Mouse (Mus musculus) brain, adult 2 months (tissue): Measurements from ENCODE around the gene Ptger3.

Source experiments
- DNase-seq: peaks from one replicate; pipeline ENCODE4 v3.0.0; 2011; ENCODE audit warnings: low read depth, low spot score

Ptger3 gene

DNA sequence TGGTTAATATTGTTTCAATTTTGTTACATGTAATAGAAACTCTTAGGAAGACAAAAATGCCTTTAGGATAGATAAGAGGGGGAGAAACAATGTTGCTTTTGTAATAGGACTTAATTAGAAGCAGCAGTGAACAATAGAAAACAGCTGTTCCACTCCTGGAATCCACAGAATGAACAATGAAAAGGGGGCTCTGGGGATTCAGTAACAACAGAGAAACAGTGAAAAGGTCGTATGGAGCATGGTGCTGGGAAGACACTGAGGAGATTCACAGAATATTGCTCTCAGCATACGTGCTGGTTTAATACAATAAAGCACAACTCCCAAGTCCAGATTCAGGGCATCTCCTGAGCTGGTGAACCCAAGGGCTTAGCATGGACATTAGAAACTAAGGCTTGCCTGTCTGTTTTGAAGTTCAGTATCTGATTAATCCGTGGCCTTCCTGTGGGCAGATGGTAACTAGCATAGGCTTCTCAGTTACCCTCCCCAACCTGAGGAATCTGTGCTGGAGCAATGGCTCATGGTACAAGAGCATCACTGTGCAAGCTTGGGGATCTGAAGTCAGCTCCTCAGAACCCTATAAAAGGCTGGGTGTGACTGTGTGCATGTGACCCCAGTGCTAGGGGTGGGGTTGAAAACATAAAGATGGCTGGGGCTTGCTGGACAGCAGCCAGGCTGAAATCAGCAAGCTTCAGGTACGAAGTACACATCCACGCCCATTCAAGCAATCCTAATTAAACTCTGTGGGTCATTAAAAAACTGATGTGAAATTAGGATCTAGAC lies 16.1 kb downstream of the Ptger3 start:
- no peak for DNase-seq

DNA sequence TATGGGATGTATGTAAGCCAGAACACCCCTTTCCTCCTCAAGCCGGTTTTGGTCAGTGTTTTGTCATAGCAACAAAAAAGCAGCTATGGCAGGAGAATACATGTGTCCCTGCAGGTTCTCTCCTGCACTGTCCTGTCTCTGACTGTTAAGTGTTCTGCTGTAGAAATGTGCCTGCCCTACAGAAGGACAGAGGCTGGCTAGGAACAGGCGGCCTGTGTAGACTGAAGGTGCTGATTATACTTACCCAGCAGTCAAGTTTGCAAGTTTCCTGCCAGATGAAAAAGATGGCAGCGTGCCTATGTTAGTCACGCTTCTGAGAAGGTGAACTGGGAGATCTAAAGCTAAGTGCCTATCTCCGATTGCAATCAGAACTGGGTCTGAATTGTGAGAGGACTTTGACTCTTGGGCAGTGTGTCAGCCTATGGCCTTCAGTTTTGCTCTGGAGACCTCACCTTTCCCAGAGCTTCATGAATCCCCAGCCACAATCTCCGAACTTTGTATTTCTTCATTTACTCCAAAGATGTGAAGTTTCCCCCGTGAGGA lies 31.2 kb downstream of the Ptger3 start:
- peak; percentile 30 for DNase-seq

DNA sequence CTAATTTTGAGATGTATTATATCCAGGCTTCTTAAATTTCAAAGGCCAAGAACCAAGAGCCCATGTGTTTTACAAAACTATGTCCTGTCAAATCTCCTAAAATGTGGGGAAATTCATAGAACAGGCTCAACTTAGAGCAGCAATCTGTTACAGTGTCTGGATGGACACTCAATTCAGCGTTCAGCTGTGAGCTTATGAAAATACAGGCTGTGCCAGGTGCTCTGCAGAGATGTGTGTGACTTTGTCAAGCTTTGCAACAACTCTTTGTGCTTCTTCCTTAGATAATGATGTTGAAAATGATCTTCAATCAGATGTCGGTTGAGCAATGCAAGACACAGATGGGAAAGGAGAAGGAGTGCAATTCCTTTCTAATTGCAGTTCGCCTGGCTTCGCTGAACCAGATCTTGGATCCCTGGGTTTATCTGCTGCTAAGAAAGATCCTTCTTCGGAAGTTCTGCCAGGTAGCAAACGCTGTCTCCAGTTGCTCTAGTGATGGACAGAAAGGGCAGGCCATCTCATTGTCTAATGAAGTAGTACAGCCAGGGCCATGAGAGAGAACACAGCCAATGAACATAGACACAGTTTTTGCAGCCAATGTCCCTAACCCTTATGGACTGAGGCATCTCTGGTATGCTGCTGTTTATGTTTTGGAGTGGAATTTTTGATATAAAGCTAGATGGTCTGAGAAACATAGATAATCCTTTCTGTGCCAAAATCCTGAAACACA lies 38.2 kb downstream of the Ptger3 start:
- peak; percentile 48 for DNase-seq

DNA sequence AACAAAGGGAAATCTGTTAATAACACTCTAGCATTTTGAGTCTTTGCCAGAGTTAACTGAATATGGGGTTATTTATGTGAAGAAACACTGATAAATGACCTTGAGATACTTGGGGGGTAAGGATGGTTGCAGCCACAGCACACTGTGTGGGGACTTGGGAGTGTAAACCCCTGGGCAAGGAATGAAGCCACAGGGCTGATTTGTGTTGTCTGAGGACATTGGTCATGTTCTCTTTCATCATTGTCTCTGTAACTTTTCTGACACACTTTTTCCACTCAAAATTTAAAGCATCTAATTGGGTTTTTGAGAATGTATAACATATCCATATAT lies 38.7 kb downstream of the Ptger3 start:
- DNase-seq: no peak

DNA sequence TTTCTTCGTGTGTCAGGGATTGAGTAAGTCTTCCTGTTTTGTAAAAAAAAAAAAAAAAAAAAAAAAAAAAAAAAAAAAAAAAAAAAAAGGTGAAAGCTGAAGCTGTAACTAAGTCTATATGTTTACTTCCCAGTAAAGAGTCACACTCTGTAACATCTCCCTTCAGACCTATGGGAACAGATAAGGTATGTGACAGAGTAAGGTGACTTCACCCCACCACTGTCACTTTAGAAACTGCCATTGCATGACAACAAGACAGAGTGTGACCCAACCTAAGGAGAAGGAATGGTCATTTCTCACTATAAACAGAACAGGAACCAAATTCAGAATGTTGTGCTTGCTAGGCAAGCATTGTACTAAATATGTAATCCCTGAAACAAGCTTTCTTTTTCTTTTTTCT lies 46.9 kb downstream of the Ptger3 start:
- DNase-seq: no peak

DNA sequence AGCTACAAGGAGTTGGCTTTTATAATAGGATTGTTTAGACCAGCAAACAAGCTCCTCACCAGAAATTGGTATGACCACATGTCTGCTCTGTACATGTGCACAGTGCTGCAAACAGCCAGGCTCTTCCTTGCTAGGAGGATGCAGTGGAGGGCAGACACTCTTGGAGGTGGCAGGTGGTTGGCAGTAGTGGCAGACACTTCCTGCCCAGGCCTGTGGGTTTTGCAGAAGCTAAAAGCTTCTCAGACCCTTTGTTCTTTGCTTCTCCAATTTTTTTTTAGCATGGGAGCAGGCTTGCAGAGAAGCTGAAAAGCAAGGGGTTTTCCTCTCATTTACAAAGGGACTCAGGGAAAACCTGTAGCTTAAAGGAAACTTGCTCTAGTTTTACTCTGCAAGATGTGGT lies 50.3 kb downstream of the Ptger3 start:
- DNase-seq: no peak

DNA sequence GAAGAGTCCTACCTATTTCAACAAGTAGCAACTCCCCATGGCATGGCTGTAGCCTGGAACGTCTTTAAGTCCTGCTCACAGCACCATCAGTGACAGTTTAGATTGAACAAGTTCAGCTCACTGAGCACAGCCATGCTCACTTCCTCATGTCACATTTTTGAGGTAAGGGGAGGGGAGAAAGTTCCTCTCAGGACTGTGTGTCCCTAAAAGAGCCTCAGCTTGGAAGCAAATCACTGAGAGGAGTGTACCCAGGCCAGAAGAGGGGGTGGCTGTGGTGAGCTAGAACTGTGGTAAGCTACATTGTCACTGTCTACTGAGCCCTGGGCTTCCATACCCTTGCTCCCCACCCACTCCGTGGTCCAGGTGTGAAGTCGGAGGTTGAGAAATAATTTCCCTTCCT lies 60.7 kb downstream of the Ptger3 start:
- no peak for DNase-seq

DNA sequence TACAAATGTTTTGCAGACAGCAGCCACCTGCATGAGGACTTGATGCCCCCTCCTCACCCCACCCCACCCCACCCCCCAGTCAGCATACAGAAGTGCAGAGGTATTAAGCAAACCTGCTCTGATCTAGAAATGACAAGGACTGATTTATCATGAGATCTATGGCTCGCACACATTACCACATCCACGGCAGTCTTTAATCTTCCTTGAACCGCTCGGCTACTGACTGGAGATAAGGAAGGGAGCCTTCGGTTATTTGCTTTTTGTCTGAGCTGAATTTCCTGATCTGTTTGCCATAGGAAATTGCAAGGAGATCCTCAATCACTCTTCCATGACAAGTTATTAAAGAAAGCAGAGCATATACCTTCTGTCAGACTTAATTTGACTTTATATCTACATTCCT lies 64.0 kb downstream of the Ptger3 start:
- DNase-seq: no peak

DNA sequence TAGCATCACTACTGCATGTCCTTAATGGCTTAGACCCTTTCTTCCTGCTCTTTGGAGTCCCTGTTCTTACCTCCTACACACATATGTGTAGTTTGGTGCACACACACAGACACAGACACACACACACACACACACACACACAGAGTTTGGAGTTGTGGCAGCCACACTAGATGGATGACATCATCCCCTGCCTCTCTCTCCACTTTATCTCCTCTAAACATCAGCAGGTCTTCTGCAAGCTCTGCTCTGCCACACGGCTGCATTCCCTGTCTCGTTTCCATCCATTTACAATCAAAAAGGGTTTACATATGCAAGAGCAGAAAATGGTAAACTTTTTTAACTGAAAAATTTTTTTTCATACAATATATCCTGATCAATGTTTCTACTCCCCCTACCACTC lies 64.7 kb downstream of the Ptger3 start:
- DNase-seq: no peak

DNA sequence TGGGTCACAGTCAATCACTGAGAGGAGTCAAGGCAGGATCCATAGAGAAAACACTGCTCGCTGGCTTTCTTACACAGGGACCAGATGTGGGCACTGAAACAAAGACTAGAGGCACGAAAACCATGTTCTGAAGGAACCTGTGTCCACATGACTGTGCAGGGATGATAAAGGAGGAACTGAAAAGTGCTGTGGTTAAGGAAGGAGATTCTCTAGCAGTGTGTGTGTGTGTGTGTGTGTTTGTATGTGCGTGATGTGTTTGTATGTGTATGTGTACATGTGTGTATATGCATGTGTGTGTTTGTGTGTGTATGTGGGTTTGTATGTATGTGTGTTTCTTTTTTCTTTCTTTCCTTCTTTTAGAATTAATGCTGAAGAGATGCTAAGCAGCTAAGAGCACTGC lies 67.7 kb downstream of the Ptger3 start:
- DNase-seq: no peak

DNA sequence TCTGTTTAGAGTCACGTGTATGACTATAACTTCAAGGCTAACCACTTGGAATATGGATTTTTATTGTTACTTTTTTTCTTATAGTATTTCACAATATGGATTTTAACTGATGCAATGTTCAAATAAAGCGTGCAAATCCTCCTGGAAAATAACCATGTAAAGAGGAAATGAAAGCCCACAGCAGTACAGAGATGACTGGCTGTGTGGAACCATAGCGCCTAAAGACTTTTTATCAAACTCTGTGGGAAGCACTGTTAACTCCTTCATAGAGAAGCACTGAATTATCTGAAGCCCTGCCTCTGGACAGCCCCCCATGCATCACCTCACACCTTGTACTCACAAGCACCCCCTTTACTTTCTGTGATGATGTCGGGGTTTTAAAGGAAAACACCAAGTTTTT lies 69.0 kb downstream of the Ptger3 start:
- DNase-seq: no peak

DNA sequence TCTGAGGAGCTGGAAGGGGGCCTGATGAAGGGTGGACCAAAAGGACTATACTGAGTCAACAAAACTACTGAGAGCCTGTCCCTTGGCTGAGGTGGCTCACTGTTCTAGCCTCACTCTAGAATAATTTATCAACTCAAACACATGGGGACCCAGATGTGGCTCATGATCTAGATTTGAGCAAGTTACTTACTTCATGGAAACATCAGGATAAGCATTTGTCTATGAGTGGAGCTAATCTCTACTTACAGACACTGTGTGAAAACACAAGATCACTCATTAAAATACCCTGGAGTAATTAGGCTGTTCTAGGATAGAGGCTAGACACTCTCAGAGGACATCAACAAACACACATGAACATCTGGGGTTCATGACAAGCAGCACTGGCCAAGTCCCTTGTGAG lies 70.2 kb downstream of the Ptger3 start:
- DNase-seq: no peak

DNA sequence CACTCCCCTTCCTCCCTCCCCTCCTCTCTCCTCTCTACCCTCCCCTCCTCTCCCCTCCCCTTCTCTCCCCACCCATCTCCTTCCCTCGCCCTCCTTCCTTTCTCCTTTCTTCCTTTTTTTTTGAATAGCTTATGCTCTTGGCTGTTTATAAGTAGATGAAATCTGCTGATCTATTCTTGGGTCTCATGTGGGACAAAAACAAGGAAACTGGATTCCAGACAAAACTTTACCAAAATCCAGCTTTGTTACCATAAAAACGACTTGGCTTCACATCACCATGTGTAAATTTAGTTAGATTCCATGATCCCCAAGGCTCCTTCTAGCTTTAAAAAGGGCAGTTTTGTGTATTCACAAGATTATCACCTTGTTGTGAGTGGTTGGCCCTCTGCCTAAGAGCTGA lies 70.6 kb downstream of the Ptger3 start:
- DNase-seq: peak; percentile 54

DNA sequence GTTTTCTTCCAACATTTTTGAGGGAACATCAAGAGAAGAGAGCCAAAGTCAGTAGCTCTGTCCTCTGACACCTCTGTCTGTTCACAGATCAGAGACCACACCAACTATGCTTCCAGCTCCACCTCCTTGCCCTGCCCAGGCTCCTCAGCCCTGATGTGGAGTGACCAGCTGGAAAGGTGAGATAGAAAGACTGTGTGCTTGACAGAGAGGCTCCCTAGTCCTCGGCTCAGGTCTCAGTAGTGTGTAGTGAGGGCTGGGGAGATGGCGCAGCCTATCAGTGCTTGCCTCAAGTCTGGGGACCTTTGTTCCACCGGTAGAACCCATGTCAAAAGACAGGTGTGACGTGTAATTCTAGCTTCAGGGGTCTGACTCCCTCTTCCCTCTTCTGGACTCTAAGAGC lies 74.9 kb downstream of the Ptger3 start:
- no peak for DNase-seq

DNA sequence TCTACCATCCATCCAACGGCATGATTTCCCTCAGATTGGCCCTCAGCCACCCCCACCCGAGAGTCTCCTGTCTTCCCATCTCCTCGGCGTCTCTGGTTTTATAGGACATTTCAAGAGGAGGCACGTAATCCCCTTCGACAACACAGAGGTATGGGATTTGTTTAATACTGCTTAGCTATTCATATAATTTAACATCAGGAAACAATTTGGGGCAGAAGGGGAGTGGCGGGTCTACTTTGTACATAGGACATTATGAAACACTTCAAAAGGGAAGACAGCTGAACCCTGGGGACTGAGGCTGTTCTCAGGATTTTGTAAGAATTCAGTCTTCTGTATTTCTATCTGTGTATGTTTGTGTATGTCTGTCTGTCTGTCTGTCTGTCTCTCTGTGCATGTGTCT lies 94.9 kb downstream of the Ptger3 start:
- DNase-seq: no peak

DNA sequence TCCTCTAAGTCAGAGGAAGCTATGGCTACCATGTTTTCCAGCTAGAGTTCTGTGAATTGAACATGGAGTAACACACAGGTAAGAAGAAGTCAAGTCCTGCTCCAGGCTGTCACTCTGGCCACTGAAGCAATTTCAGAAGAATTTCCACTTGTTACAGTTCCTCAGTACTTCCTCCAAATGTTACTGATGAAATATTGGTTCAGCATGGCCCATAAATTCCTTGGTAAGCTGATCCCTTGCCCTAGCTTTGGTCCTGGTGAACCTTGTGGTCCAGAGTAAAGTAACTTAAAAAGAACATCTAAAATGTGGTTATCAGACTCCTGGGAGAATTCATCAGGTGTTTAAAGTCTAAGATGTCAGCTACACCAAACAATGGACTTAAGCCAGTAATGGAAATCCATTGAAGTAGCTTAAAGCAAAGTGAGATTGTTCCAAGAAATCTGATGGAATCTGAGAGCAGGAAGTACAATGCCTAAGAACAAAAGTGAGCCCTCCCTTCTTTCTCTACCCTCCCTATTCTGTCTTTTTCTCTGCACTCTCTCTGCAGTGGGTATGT lies 97.9 kb downstream of the Ptger3 start:
- DNase-seq: no peak

DNA sequence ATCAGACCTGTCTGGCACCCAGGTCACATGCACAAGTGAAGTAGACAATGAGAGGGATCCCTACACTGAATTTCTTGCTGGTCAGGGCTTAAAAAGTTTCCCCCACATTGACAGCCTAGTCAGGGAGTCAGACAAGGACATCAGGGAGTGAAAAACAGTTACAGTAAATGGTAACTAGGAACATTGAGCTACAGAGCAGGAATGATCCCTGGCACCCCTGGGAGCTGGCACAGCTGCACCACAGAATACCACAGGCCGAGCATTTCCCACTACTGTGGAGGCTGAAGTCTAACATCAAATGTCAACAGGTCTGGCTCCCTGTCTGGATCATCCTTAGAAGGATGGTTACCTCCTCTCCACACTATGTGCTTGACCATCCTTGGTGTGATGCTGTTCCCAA lies 98.8 kb downstream of the Ptger3 start:
- no peak for DNase-seq

DNA sequence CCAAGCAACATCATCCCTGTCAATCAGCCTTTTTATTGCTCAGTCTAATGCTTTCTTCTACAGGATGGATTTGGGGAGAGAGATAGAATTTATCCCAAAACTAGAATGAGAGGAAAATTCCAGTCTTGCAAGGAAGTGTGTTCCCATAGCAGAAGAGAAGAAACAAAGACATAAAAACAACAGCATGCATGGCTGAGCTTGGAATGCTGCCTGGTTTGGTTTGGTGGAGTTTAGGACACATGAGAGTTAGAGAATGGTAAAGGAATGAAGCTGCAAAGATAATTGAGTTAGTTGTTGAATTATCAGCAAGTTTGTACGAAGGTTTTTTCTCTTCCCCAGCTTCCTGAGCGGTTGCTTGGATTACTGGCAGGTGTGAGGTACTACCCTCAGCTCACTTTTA lies 99.5 kb downstream of the Ptger3 start:
- no peak for DNase-seq

DNA sequence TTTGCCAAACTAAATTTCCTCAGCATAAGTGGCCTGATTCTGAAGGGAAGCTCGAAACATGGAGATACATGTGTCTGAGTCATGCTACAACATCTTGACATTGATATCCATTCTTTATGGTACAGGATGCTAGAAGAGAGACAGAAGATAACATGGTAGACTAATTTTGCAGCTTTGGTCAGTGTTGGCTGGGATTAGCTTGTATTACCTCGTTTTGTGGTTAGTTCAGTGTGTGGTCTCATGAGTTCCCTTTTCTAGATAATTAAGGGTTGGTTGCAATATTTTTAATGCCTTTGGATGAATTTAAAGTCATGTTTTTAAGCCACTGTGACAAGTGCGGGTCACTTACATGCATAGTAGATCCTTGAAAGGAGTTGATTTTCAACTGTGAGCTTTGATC lies 119.4 kb downstream of the Ptger3 start:
- no peak for DNase-seq

DNA sequence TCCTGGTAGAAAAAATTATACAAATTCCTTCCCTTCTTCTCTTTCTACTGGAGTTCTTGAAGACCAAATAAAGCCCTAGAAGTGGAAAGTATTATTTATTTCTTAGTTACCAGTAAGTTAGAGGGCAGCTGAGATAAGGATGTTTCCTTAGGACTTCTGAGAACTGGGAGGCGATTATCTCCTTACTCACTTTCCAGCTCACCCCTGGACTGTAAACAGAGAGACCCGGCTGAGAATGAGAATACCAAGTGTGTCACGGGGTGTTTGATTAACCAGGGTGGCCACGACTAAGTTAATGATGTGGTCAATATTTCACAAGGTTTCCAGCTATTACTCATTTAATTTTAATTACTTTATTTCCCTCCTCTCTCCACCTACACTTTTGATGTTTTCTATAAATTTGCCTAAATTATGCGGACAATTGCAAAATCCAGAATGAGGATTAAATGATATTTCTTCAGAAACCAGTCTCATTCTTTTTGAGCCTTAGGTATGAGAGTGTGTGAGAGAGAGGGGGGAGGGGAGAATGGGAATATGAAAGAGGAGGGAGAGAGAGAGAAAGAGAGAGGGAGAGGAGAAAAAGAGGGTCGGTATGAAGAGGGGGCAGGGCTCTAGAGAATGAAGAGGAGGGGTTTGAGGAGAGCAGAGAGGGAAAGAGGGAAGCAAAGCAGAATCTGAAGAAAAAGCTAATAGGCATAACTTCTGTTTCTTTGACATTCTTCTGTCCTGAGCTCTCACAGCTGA lies 121.9 kb downstream of the Ptger3 start:
- no peak for DNase-seq
